Mouse (Mus musculus) hindbrain, embryonic 11.5 days (tissue): Measurements from ENCODE around the gene Treml2. TPM values are rescaled to one million over a fixed set of nuclear protein-coding genes. Genes with fewer than 3 reads are reported as not detected.

Experiments
- ATAC-seq: fragments of 200-750 bp; cut with Nextera tagmentation; 2 replicates; pipeline ENCODE4 v1.8.0; 2017; ENCODE audit warnings: mild to moderate bottlenecking, moderate TSS enrichment, moderate library complexity; ENCODE audit not compliant: low FRiP score
- DNase-seq: peaks from one replicate; pipeline ENCODE4 v3.0.0-alpha.2; 2015; ENCODE audit warnings: low spot score
- H3K27ac ChIP-seq: fragments of 300-500 bp; sonication (generic); 2 replicates; pipeline ENCODE4 v1.5.1; 2014; ENCODE audit warnings: mild to moderate bottlenecking, low read depth, low read length
- H3K27me3 ChIP-seq: fragments of 300-500 bp; sonication (generic); 2 replicates; pipeline ENCODE4 v1.6.1; 2014; ENCODE audit warnings: mild to moderate bottlenecking, low read length, moderate library complexity, mixed read lengths; ENCODE audit not compliant: control insufficient read depth, insufficient read depth
- H3K36me3 ChIP-seq: fragments of 300-500 bp; sonication (generic); 2 replicates; pipeline ENCODE4 v1.6.1; 2014; ENCODE audit warnings: mild to moderate bottlenecking, low read length, moderate library complexity, mixed read lengths; ENCODE audit not compliant: control insufficient read depth, insufficient read depth
- H3K4me1 ChIP-seq: fragments of 300-500 bp; sonication (generic); replicated peaks from 2 replicates; pipeline ENCODE4 v1.6.1; 2014; ENCODE audit warnings: low read length, mixed read lengths; ENCODE audit not compliant: control insufficient read depth, insufficient read depth
- H3K4me2 ChIP-seq: fragments of 300-500 bp; sonication (generic); replicated peaks from 2 replicates; pipeline ENCODE4 v1.6.1; 2014; ENCODE audit warnings: mild to moderate bottlenecking, low read depth, low read length
- H3K4me3 ChIP-seq: fragments of 300-500 bp; sonication (generic); 2 replicates; pipeline ENCODE4 v1.5.1; 2014; ENCODE audit warnings: low read depth, low read length
- H3K9ac ChIP-seq: fragments of 300-500 bp; sonication (generic); 2 replicates; pipeline ENCODE4 v1.6.1; 2014; ENCODE audit warnings: low read depth, low read length
- H3K9me3 ChIP-seq: fragments of 300-500 bp; sonication (generic); 2 replicates; pipeline ENCODE4 v1.6.1; 2016; ENCODE audit warnings: low read length; ENCODE audit not compliant: control insufficient read depth
- WGBS: fragments of 180-500 bp; shearing (Covaris S2); extraction: QIAGEN DNeasy Blood & Tissue Kit; methylation state at CpG from one replicate; pipeline ENCODE4 v1.1.7; 2014; 5-methylcytosine and 5-hydroxymethylcytosine counted together
- polyA plus RNA-seq: library from polyadenylated mRNA; unstranded; fragments of >200 nt; fragmentation: Nextera tagmentation; extraction: Ambion mirVana; gene quantifications from 2 replicates; pipeline ENCODE4 v1.2.1, GENCODE M21; 2014

Treml2 gene
- polyA plus RNA-seq, 1 experiment from 2014 or later: 0.09 TPM

- Histone ChIP-seq H3K4me2 (no peak overlapping the region), H3K9ac (no peak overlapping the region), H3K27ac (no peak overlapping the region), H3K4me1 (no peaks in the 10 kb centered on the region), H3K9me3 (no peaks in the 10 kb centered on the region), H3K4me3 (no peak overlapping the region), H3K36me3 (no peaks in the 10 kb centered on the region), H3K27me3 (no peaks in the 10 kb centered on the region)
- DNase-seq (no peak), ATAC-seq (no peak)
- 81% methylated on average over 4 of the region's 4 CpGs for WGBS
Measured at GRCm38 (mm10) chr17:48326656-48327055, 27.4 kb downstream of the Treml2 start.

DNA sequence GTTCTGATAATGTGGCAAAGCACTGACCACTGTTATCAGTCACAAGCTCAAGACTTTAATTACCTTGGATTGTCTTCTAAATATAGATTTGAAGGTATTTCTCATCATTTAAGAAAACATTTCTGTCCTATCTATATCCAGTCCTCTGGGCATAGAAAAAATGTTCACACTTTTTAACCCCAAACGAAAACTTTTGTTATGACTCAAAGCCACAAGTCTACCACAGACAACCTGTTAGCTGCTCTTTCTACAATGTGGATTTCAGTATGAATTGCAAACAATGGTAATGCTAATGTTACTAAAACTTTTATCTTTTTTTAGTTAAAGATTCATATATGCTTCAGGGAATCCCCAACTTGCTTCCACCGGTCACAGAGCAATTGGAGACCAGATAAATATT lies 33.2 kb downstream of the Treml2 start:
- H3K9me3 ChIP-seq: no peaks in the 10 kb centered on the region
- no peak overlapping the region for H3K9ac ChIP-seq
- ATAC-seq (no peak), DNase-seq (no peak)
- H3K4me2 ChIP-seq: no peak overlapping the region
- no peak overlapping the region for H3K4me3 ChIP-seq
- H3K36me3 ChIP-seq: no peaks in the 10 kb centered on the region
- no peak overlapping the region for H3K27ac ChIP-seq
- WGBS: 95% methylated on average over 2 of the region's 2 CpGs
- no peaks in the 10 kb centered on the region for H3K27me3 ChIP-seq
- H3K4me1 ChIP-seq: no peaks in the 10 kb centered on the region

- DNase-seq (no peak), ATAC-seq (no peak)
- WGBS: 90% methylated on average over 4 of the region's 4 CpGs
- no peak overlapping the region for H3K27ac ChIP-seq
- no peak overlapping the region for H3K4me2 ChIP-seq
- H3K9me3 ChIP-seq: no peaks in the 10 kb centered on the region
- H3K4me3 ChIP-seq: no peak overlapping the region
- H3K4me1 ChIP-seq: no peaks in the 10 kb centered on the region
- H3K36me3 ChIP-seq: no peaks in the 10 kb centered on the region
- H3K27me3 ChIP-seq: no peaks in the 10 kb centered on the region
- H3K9ac ChIP-seq: no peak overlapping the region
Measured at GRCm38 (mm10) chr17:48334186-48334585, 34.9 kb downstream of the Treml2 start.

GRCm38 (mm10) chr17:48336857-48337256 lies 37.6 kb downstream of the Treml2 start:
- DNase-seq (peak; percentile 86), ATAC-seq (no peak)
- H3K4me3 ChIP-seq: no peak overlapping the region
- 5% methylated on average over 6 of the region's 6 CpGs for WGBS
- H3K4me2 ChIP-seq: no peak overlapping the region
- H3K27ac ChIP-seq: no peak overlapping the region
- H3K9me3 ChIP-seq: no peaks in the 10 kb centered on the region
- no peaks in the 10 kb centered on the region for H3K36me3 ChIP-seq
- H3K27me3 ChIP-seq: no peaks in the 10 kb centered on the region
- H3K9ac ChIP-seq: no peak overlapping the region
- no peaks in the 10 kb centered on the region for H3K4me1 ChIP-seq

- DNase-seq: no peak
- H3K36me3 ChIP-seq: no peaks in the 10 kb centered on the region
- H3K27ac ChIP-seq: no peak overlapping the region
- H3K4me3 ChIP-seq: no peak overlapping the region
- ATAC-seq: no peak
- no peak overlapping the region for H3K4me2 ChIP-seq
- no peak overlapping the region for H3K9ac ChIP-seq
- 100% methylated on average over 1 of the region's 1 CpGs for WGBS
- H3K4me1 ChIP-seq: no peaks in the 10 kb centered on the region
- H3K9me3 ChIP-seq: no peaks in the 10 kb centered on the region
- no peaks in the 10 kb centered on the region for H3K27me3 ChIP-seq
Measured at GRCm38 (mm10) chr17:48340267-48340666, 41.0 kb downstream of the Treml2 start.

DNA sequence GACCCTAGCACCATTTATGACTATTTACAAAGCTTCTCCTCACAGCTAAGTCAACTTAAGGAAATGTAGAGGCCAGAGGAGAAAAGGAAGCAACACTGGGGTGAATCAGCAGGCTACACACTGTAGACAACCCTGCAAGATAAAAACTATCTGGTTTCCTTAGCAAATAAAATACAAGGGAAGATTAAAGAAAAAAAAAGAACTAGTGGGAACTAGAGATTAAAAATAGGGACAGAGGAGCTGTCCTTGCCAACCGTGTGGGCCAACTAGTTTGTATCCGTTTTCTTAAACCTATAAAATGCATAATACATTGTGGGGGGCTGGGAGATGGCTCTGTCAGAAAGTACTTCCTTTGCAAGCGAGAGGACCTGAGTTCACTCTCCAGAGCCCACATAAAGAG lies 42.6 kb downstream of the Treml2 start:
- Histone ChIP-seq H3K27ac (no peak overlapping the region), H3K36me3 (no peaks in the 10 kb centered on the region), H3K9me3 (no peaks in the 10 kb centered on the region), H3K4me2 (no peak overlapping the region), H3K4me3 (no peak overlapping the region), H3K27me3 (no peaks in the 10 kb centered on the region), H3K9ac (no peak overlapping the region), H3K4me1 (no peaks in the 10 kb centered on the region)
- ATAC-seq (no peak), DNase-seq (no peak)
- 67% methylated on average over 3 of the region's 3 CpGs for WGBS

- Histone ChIP-seq H3K4me3 (no peak overlapping the region), H3K9ac (no peak overlapping the region), H3K4me1 (no peaks in the 10 kb centered on the region), H3K27ac (no peak overlapping the region), H3K27me3 (no peaks in the 10 kb centered on the region), H3K36me3 (no peaks in the 10 kb centered on the region), H3K9me3 (no peaks in the 10 kb centered on the region), H3K4me2 (no peak overlapping the region)
- no peak for ATAC-seq
- 94% methylated on average over 2 of the region's 2 CpGs for WGBS
- DNase-seq: no peak
Measured at GRCm38 (mm10) chr17:48343065-48343464, 43.8 kb downstream of the Treml2 start.

DNA sequence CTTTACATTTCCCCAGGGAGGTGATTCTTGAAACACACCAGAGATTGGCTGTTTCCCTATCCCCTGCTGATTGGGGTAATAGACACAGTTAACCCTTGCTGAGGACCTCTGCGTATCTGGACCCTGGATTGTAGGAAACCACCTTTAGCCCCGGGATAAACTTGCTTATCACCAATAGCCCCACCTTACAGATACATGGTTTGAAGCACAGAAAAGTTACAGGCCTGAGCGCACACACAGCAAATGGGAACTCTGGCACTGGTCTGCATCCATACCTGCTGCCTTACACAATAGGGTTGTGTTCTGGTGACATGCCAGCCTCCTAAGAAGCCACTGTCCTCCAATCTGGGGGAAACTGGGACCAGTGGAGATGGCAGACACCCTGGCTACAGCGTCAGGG lies 46.5 kb downstream of the Treml2 start:
- ATAC-seq (no peak), DNase-seq (no peak)
- H3K9me3 ChIP-seq: no peaks in the 10 kb centered on the region
- no peaks in the 10 kb centered on the region for H3K27me3 ChIP-seq
- 89% methylated on average over 4 of the region's 4 CpGs for WGBS
- no peak overlapping the region for H3K9ac ChIP-seq
- no peak overlapping the region for H3K27ac ChIP-seq
- H3K4me1 ChIP-seq: no peaks in the 10 kb centered on the region
- H3K4me3 ChIP-seq: no peak overlapping the region
- H3K36me3 ChIP-seq: no peaks in the 10 kb centered on the region
- no peak overlapping the region for H3K4me2 ChIP-seq

DNA sequence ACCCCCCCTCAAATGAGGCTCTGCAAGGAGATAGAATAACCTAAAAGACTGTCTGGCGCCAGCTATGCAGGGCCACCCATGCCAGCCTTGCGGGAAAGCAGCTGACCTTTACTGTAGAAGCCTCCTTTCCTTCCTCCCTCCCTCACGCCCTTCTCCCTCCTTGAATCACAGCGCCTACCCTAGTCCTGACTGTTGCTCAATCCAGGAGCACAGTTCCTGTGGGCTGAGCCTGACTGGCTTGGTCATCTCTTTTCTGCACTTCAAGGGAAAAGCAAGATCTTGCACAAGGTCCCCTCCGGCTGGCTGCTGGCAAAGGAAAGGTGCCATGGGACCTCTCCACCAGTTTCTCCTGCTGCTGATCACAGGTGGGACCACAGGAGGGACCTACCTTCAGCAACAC lies 46.9 kb downstream of the Treml2 start, which contains the start of gene Trem2:
Gene Trem2 (plus strand): TSS at position 171 of the 400 bp plus-strand sequence.
- Histone ChIP-seq H3K27me3 (no peaks in the 10 kb centered on the region), H3K4me3 (no peak within 1 kb of the TSS), H3K27ac (no peak within 1 kb of the TSS), H3K9ac (no peak within 1 kb of the TSS), H3K4me2 (no peak within 1 kb of the TSS), H3K9me3 (no peaks in the 10 kb centered on the region), H3K36me3 (no peaks in the 10 kb centered on the region), H3K4me1 (no peaks in the 10 kb centered on the region)
- no peak for ATAC-seq
- DNase-seq: no peak
- WGBS: 84% methylated on average over 5 of the region's 5 CpGs
